Mouse (Mus musculus): ENCODE data around the gene Mfsd9. TPM values are rescaled to one million over a fixed set of nuclear protein-coding genes. Genes with fewer than 3 reads are reported as not detected.

Mfsd9 gene
- polyA plus RNA-seq, 1 experiment from 2014 or later = 7.6 TPM

GRCm38 (mm10) chr1:40737671-40738070, 52.8 kb downstream of the Mfsd9 start:
- Histone ChIP-seq H3K27me3 (replicated peaks; ENCODE audit: control insufficient read depth, insufficient read depth, low read length) (no peaks in the 10 kb centered on the region), H3K9me3 (ENCODE audit: control insufficient read depth) (no peaks in the 10 kb centered on the region), H3K4me1 (replicated peaks; ENCODE audit: control insufficient read depth, insufficient read depth, low read length) (no peaks in the 10 kb centered on the region), H3K36me3 (ENCODE audit: control insufficient read depth, insufficient read depth) (no peaks in the 10 kb centered on the region), H3K4me3 (ENCODE audit: low read depth, low read length) (no peak overlapping the region), H3K27ac (ENCODE audit: low read depth, low read length) (no peak overlapping the region), H3K9ac (ENCODE audit: low read depth, low read length) (no peak overlapping the region), H3K4me2 (replicated peaks; ENCODE audit: low read depth) (no peak overlapping the region)
- no peak for TF ChIP-seq CTCF (IDR thresholded peaks at IDR 0.05; ENCODE audit: low read depth)
- ATAC-seq = no peak
- 77% methylated on average over 8 of the region's 8 CpGs for WGBS

- no peak overlapping the region for H3K4me3 ChIP-seq (ENCODE audit: low read depth, low read length)
- no peak for TF ChIP-seq CTCF (IDR thresholded peaks at IDR 0.05; ENCODE audit: low read depth)
- no peaks in the 10 kb centered on the region for H3K27me3 ChIP-seq (replicated peaks; ENCODE audit: control insufficient read depth, insufficient read depth, low read length)
- ATAC-seq = no peak
- 80% methylated on average over 1 of the region's 1 CpGs for WGBS
- no peaks in the 10 kb centered on the region for H3K9me3 ChIP-seq (ENCODE audit: control insufficient read depth)
- H3K4me1 ChIP-seq (replicated peaks; ENCODE audit: control insufficient read depth, insufficient read depth, low read length) = no peaks in the 10 kb centered on the region
- no peak overlapping the region for H3K27ac ChIP-seq (ENCODE audit: low read depth, low read length)
- H3K36me3 ChIP-seq (ENCODE audit: control insufficient read depth, insufficient read depth) = no peaks in the 10 kb centered on the region
- no peak overlapping the region for H3K9ac ChIP-seq (ENCODE audit: low read depth, low read length)
- no peak overlapping the region for H3K4me2 ChIP-seq (replicated peaks; ENCODE audit: low read depth)
Observed at GRCm38 (mm10) chr1:40728636-40729035, 61.9 kb downstream of the Mfsd9 start.

- no peak overlapping the region for H3K4me2 ChIP-seq (replicated peaks; ENCODE audit: low read depth)
- no peak for TF ChIP-seq CTCF (IDR thresholded peaks at IDR 0.05; ENCODE audit: low read depth)
- 93% methylated on average over 7 of the region's 7 CpGs for WGBS
- no peaks in the 10 kb centered on the region for H3K9me3 ChIP-seq (ENCODE audit: control insufficient read depth)
- no peaks in the 10 kb centered on the region for H3K4me1 ChIP-seq (replicated peaks; ENCODE audit: control insufficient read depth, insufficient read depth, low read length)
- H3K27ac ChIP-seq (ENCODE audit: low read depth, low read length) = no peak overlapping the region
- H3K4me3 ChIP-seq (ENCODE audit: low read depth, low read length) = no peak overlapping the region
- H3K27me3 ChIP-seq (replicated peaks; ENCODE audit: control insufficient read depth, insufficient read depth, low read length) = no peaks in the 10 kb centered on the region
- H3K9ac ChIP-seq (ENCODE audit: low read depth, low read length) = no peak overlapping the region
- H3K36me3 ChIP-seq (ENCODE audit: control insufficient read depth, insufficient read depth) = no peaks in the 10 kb centered on the region
- ATAC-seq = no peak
Observed at GRCm38 (mm10) chr1:40727404-40727803, 63.1 kb downstream of the Mfsd9 start.

GRCm38 (mm10) chr1:40726051-40726450, 64.4 kb downstream of the Mfsd9 start:
- ATAC-seq = no peak
- H3K9ac ChIP-seq (ENCODE audit: low read depth, low read length) = no peak overlapping the region
- H3K27ac ChIP-seq (ENCODE audit: low read depth, low read length) = no peak overlapping the region
- H3K27me3 ChIP-seq (replicated peaks; ENCODE audit: control insufficient read depth, insufficient read depth, low read length) = no peaks in the 10 kb centered on the region
- H3K36me3 ChIP-seq (ENCODE audit: control insufficient read depth, insufficient read depth) = no peaks in the 10 kb centered on the region
- no peaks in the 10 kb centered on the region for H3K9me3 ChIP-seq (ENCODE audit: control insufficient read depth)
- WGBS = 88% methylated on average over 10 of the region's 10 CpGs
- no peak overlapping the region for H3K4me2 ChIP-seq (replicated peaks; ENCODE audit: low read depth)
- no peak for TF ChIP-seq CTCF (IDR thresholded peaks at IDR 0.05; ENCODE audit: low read depth)
- H3K4me3 ChIP-seq (ENCODE audit: low read depth, low read length) = no peak overlapping the region
- H3K4me1 ChIP-seq (replicated peaks; ENCODE audit: control insufficient read depth, insufficient read depth, low read length) = no peaks in the 10 kb centered on the region

Other genes with a start within 250 kb of the Mfsd9 start
- 0.20 and 0.38 TPM in 2 replicates for gene Slc9a4, start 210.6 kb downstream of the Mfsd9 start, polyA plus RNA-seq (2015; fragmentation: Nextera tagmentation; extraction: Ambion mirVana)
- 2.3 and 3.0 TPM in 2 replicates for gene Slc9a2, start 110.1 kb downstream of the Mfsd9 start, polyA plus RNA-seq (2015; fragmentation: Nextera tagmentation; extraction: Ambion mirVana)
- gene Tmem182, start 14.9 kb upstream of the Mfsd9 start, polyA plus RNA-seq (2015; fragmentation: Nextera tagmentation; extraction: Ambion mirVana) = 0.05 and 0.16 TPM in 2 replicates